Mouse (Mus musculus) heart, postnatal 4 days (tissue): ENCODE data around the gene C130073F10Rik. TPM values are rescaled to one million over a fixed set of nuclear protein-coding genes. Genes with fewer than 3 reads are reported as not detected.
"Not testable (repeated sequence)": the region's sequence is repeated elsewhere in the genome, so short reads cannot be mapped to it uniquely, and the experiment has no call there.

ENCODE experiments used
- DNase-seq: peaks from one replicate; pipeline ENCODE4 v3.0.0; 2021
- total RNA-seq, 2 experiments: library from RNA; stranded (reverse); gene quantifications; 2 replicates each; pipeline ENCODE4 v1.2.3; 2021

C130073F10Rik gene
- total RNA-seq, result not detected

- DNase-seq, result no peak
Observed at GRCm38 (mm10) chr4:101893656-101894420, at the start of gene C130073F10Rik. TSS of gene C130073F10Rik (minus strand) at chr4:101893789.

GRCm38 (mm10) chr4:101940107-101940506 lies 46.5 kb upstream of the C130073F10Rik start, which contains the start of gene Gm12794:
TSS of gene Gm12794 (plus strand) at chr4:101940407.
- DNase-seq, result not testable (repeated sequence)

GRCm38 (mm10) chr4:101908821-101909220 lies 15.2 kb upstream of the C130073F10Rik start, which contains the start of gene Gm12800:
TSS of gene Gm12800 (plus strand) at chr4:101909121.
- DNase-seq, result not testable (repeated sequence)

- DNase-seq, result no peak
Observed at GRCm38 (mm10) chr4:101889377-101889776, 4.2 kb downstream of the C130073F10Rik start.

- no peak for DNase-seq
Observed at GRCm38 (mm10) chr4:101883641-101884040, 9.9 kb downstream of the C130073F10Rik start.

DNA sequence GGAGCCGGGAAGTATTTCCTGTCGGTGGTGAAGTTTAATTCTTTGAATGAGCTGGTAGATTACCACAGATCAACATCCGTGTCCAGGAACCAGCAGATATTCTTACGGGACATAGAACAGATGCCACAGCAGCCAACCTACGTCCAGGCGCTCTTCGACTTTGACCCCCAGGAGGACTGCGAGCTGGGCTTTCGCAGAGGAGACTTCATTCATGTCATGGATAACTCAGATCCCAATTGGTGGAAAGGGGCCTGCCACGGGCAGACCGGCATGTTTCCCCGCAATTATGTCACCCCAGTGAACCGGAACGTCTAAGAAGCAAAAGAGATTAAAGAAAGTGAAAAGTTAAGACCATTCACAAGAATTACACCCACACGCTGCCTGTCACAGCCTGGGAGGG lies 17.9 kb downstream of the C130073F10Rik start:
- not testable (repeated sequence) for DNase-seq

GRCm38 (mm10) chr4:101872031-101872430 lies 21.6 kb downstream of the C130073F10Rik start:
- not testable (repeated sequence) for DNase-seq

DNA sequence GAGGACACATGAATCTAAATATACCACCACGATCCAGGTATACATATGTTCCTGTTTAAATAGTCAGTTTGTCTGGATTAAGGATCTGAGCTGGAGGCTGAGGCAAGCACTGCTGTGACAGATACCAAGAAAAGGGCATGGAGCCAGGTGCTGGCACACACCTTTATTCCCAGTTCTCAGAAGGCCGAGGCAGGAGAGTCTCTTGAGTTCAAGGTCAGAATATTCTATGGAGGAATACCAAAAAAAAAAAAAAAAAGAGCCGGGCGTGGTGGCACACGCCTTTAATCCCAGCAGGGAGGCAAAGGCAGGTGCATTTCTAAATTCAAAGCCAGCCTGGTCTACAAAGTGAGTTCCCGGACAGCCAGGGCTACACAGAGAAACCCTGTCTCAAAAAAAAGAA lies 31.3 kb downstream of the C130073F10Rik start:
- no peak for DNase-seq

DNA sequence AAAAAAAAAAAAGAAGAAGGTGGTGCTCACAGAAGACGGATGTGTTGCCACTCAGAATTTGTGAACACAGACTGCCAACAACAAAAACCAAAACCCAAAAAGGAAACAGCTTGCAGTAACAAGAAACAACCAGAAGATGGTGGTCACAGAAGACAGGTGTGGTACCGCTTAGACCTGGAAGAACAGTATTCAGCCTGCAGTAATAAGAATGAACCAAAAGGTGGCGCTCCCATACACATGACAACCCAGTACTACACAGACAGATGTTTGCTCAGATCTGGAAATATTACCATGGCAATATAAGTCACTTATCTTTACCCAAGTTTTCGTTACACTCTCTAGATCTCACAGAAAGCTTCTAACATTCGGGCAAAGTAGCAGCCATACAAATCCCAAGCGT lies 32.7 kb downstream of the C130073F10Rik start:
- peak; percentile 5 for DNase-seq

DNA sequence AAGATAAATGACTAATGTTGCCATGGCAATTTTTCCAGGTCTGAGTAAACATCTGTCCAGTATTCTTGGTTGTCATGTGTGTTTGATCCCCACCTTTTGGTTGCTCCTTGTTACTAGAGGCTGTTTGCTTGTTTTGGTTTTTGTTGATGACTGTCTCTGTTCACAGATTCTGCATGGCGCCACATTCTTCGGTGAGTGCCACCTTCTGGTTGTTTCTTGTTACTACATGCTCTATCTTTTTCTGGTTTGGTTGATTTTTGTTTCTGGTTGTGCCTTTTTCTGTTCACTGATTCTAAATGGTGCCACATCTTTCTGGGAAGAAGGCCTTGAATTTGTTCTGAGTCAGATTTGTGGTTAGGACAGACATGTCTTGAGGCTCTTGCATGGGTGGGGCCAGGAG lies 42.7 kb downstream of the C130073F10Rik start:
- DNase-seq, result no peak

DNA sequence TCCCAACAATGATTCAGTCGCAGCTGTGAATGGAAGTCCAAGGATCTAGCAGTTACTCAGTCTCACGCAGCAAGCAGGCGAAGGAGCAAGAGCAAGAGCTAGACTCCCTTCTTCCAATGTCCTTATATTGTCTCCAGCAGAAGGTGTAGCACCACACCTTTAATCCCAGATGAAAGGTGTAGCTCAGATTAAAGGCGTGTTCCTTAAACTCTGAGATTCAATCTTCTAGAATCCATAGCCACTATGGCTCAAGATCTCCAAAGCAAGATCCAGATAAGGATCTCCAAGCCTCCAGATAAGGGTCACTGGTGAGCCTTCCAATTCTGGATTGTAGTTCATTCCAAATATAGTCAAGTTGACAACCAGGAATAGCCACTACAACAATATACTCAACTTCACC lies 49.7 kb downstream of the C130073F10Rik start, which contains the start of gene B020004J07Rik:
Gene B020004J07Rik, minus strand, starts transcription at position 101 of the 400 bp plus-strand sequence.
- DNase-seq, result not testable (repeated sequence)

Other genes starting within 250 kb of the C130073F10Rik start
- gene Leprot, start 246.1 kb downstream of the C130073F10Rik start, total RNA-seq, result 10 to 100 TPM; 53.0 to 55.1 TPM
- 10 to 100 TPM; 13.3 to 16.3 TPM for gene Lepr, start 176.4 kb downstream of the C130073F10Rik start, total RNA-seq
- gene B020004J07Rik, start 49.8 kb downstream of the C130073F10Rik start, total RNA-seq, result not detected
- gene Gm12800, start 15.3 kb upstream of the C130073F10Rik start, total RNA-seq, result not detected
- not detected for gene Gm12794, start 46.6 kb upstream of the C130073F10Rik start, total RNA-seq
- not detected for gene Gm12790, start 87.3 kb upstream of the C130073F10Rik start, total RNA-seq
- gene Gm12789, start 92.8 kb upstream of the C130073F10Rik start, total RNA-seq, result not detected
- 10 to 100 TPM; 67.2 to 72.1 TPM for gene Pde4b, start 193.8 kb upstream of the C130073F10Rik start, total RNA-seq